Mouse (Mus musculus): ENCODE results near the gene Olfr1385.

- TF ChIP-seq USF1 (IDR thresholded peaks at IDR 0.05; ENCODE audit: low read depth) (no peak), CTCF (IDR thresholded peaks at IDR 0.05; ENCODE audit: control insufficient read depth, insufficient read depth, insufficient read length) (no peak)
These were observed 33.8 kb upstream of the Olfr1385 start, which contains the start of gene Olfr1387 for GRCm38 (mm10) chr11:49455043-49455442.

All from C2C12 (cell line).